Mouse (Mus musculus): ENCODE results near the gene Tufm. TPM values are rescaled to one million over a fixed set of nuclear protein-coding genes. Genes with fewer than 3 reads are reported as not detected.
A peak's percentile ranks its signal among the peaks of the same experiment; 100 is the strongest.

Gene Tufm
- polyA plus RNA-seq, 1 experiment from 2014 or later, result 129 TPM

GRCm38 (mm10) chr7:126466707-126467106, 20.5 kb upstream of the Tufm start:
- WGBS (ENCODE audit: insufficient replicate concordance), result 73% methylated on average over 5 of the region's 5 CpGs
- Histone ChIP-seq H3K9me3 (replicated peaks) (no peaks in the 10 kb centered on the region), H3K4me3 (no peak overlapping the region), H3K9ac (no peak overlapping the region), H3K27ac (no peak overlapping the region), H3K36me3 (peaks cover 54% of the 10 kb centered on the region), H3K4me1 (peaks cover 70% of the 10 kb centered on the region), H3K4me2 (no peak overlapping the region), H3K27me3 (replicated peaks) (peaks cover 6% of the 10 kb centered on the region)
- no peak for ATAC-seq

GRCm38 (mm10) chr7:126467271-126467670, 19.9 kb upstream of the Tufm start:
- Histone ChIP-seq H3K36me3 (peaks cover 60% of the 10 kb centered on the region), H3K4me1 (peaks cover 76% of the 10 kb centered on the region), H3K27me3 (replicated peaks) (peaks cover under 1% of the 10 kb centered on the region; the same call in 1 of the 2 replicates), H3K27ac (no peak overlapping the region), H3K9me3 (replicated peaks) (no peaks in the 10 kb centered on the region), H3K4me3 (no peak overlapping the region), H3K4me2 (no peak overlapping the region), H3K9ac (no peak overlapping the region)
- 50% methylated on average over 5 of the region's 5 CpGs for WGBS (ENCODE audit: insufficient replicate concordance)
- peak; percentile 27; the same call in 1 of the 2 replicates for ATAC-seq

GRCm38 (mm10) chr7:126467834-126468627, 19.1 kb upstream of the Tufm start:
- peaks cover 67% of the 10 kb centered on the region for H3K36me3 ChIP-seq
- H3K27me3 ChIP-seq (replicated peaks), result no peaks in the 10 kb centered on the region; the same call in 1 of the 2 replicates
- 83% methylated on average over 18 of the region's 18 CpGs for WGBS (ENCODE audit: insufficient replicate concordance)
- no peak overlapping the region for H3K4me3 ChIP-seq
- H3K4me2 ChIP-seq, result no peak overlapping the region
- peaks cover 82% of the 10 kb centered on the region for H3K4me1 ChIP-seq
- no peak overlapping the region for H3K9ac ChIP-seq
- ATAC-seq, result no peak
- no peaks in the 10 kb centered on the region for H3K9me3 ChIP-seq (replicated peaks)
- H3K27ac ChIP-seq, result no peak overlapping the region

- Histone ChIP-seq H3K9me3 (replicated peaks) (no peaks in the 10 kb centered on the region), H3K4me1 (peaks cover 77% of the 10 kb centered on the region), H3K9ac (no peak overlapping the region), H3K36me3 (peaks cover 68% of the 10 kb centered on the region), H3K27ac (no peak overlapping the region; the same call in none of the 2 replicates), H3K4me3 (no peak overlapping the region), H3K4me2 (no peak overlapping the region; the same call in 1 of the 2 replicates), H3K27me3 (replicated peaks) (no peaks in the 10 kb centered on the region)
- no peak for ATAC-seq
- WGBS (ENCODE audit: insufficient replicate concordance), result 25% methylated on average over 6 of the region's 6 CpGs
Observed at GRCm38 (mm10) chr7:126470077-126470476, 17.1 kb upstream of the Tufm start.

GRCm38 (mm10) chr7:126471361-126471760, 15.8 kb upstream of the Tufm start:
- Histone ChIP-seq H3K9me3 (replicated peaks) (no peaks in the 10 kb centered on the region), H3K4me3 (no peak overlapping the region), H3K4me2 (peak overlapping the region; percentile 9; the same call in 1 of the 2 replicates), H3K27ac (no peak overlapping the region), H3K27me3 (replicated peaks) (no peaks in the 10 kb centered on the region), H3K36me3 (peaks cover 66% of the 10 kb centered on the region), H3K9ac (no peak overlapping the region), H3K4me1 (peaks cover 74% of the 10 kb centered on the region)
- no peak for ATAC-seq
- WGBS (ENCODE audit: insufficient replicate concordance), result 76% methylated on average over 5 of the region's 5 CpGs

GRCm38 (mm10) chr7:126471853-126472252, 15.3 kb upstream of the Tufm start:
- Histone ChIP-seq H3K27me3 (replicated peaks) (no peaks in the 10 kb centered on the region), H3K27ac (no peak overlapping the region; the same call in 1 of the 2 replicates), H3K4me3 (no peak overlapping the region), H3K36me3 (peaks cover 61% of the 10 kb centered on the region), H3K9me3 (replicated peaks) (no peaks in the 10 kb centered on the region), H3K9ac (no peak overlapping the region), H3K4me2 (peak overlapping the region; percentile 9), H3K4me1 (peaks cover 74% of the 10 kb centered on the region)
- ATAC-seq, result no peak
- WGBS (ENCODE audit: insufficient replicate concordance), result 48% methylated on average over 4 of the region's 4 CpGs

GRCm38 (mm10) chr7:126472306-126472705, 14.9 kb upstream of the Tufm start:
- 43% methylated on average over 13 of the region's 13 CpGs for WGBS (ENCODE audit: insufficient replicate concordance)
- peak overlapping the region; percentile 28; the same call in 1 of the 2 replicates for H3K27ac ChIP-seq
- H3K4me1 ChIP-seq, result peaks cover 71% of the 10 kb centered on the region
- H3K9me3 ChIP-seq (replicated peaks), result no peaks in the 10 kb centered on the region
- H3K4me3 ChIP-seq, result no peak overlapping the region
- H3K9ac ChIP-seq, result no peak overlapping the region
- H3K36me3 ChIP-seq, result peaks cover 57% of the 10 kb centered on the region
- H3K4me2 ChIP-seq, result peak overlapping the region; percentile 9
- no peak for ATAC-seq
- no peaks in the 10 kb centered on the region for H3K27me3 ChIP-seq (replicated peaks)

GRCm38 (mm10) chr7:126472713-126473112, 14.4 kb upstream of the Tufm start:
- no peak for ATAC-seq
- H3K9ac ChIP-seq, result no peak overlapping the region
- peaks cover 53% of the 10 kb centered on the region for H3K36me3 ChIP-seq
- no peaks in the 10 kb centered on the region for H3K9me3 ChIP-seq (replicated peaks)
- no peaks in the 10 kb centered on the region for H3K27me3 ChIP-seq (replicated peaks)
- H3K4me3 ChIP-seq, result no peak overlapping the region
- H3K4me1 ChIP-seq, result peaks cover 68% of the 10 kb centered on the region
- peak overlapping the region; percentile 9 for H3K4me2 ChIP-seq
- 63% methylated on average over 16 of the region's 16 CpGs for WGBS (ENCODE audit: insufficient replicate concordance)
- H3K27ac ChIP-seq, result 0 out of 2 replicates have a peak overlapping the region, but pooled peaks have one; percentile 28

- Histone ChIP-seq H3K4me3 (peak overlapping the region; percentile 87), H3K4me1 (peaks cover 67% of the 10 kb centered on the region), H3K27me3 (replicated peaks) (no peaks in the 10 kb centered on the region), H3K9me3 (replicated peaks) (no peaks in the 10 kb centered on the region), H3K9ac (peak overlapping the region; percentile 95), H3K36me3 (peaks cover 44% of the 10 kb centered on the region), H3K27ac (peak overlapping the region; percentile 87), H3K4me2 (peak overlapping the region; percentile 92)
- 79% methylated on average over 9 of the region's 9 CpGs for WGBS (ENCODE audit: insufficient replicate concordance)
- no peak for ATAC-seq
Observed at GRCm38 (mm10) chr7:126473470-126474086, 13.6 kb upstream of the Tufm start.

- peak; percentile 19 for ATAC-seq
- peak overlapping the region; percentile 95 for H3K9ac ChIP-seq
- peaks cover 65% of the 10 kb centered on the region for H3K4me1 ChIP-seq
- no peaks in the 10 kb centered on the region for H3K9me3 ChIP-seq (replicated peaks)
- peak overlapping the region; percentile 87 for H3K4me3 ChIP-seq
- no peaks in the 10 kb centered on the region for H3K27me3 ChIP-seq (replicated peaks)
- WGBS (ENCODE audit: insufficient replicate concordance), result 2% methylated on average over 27 of the region's 27 CpGs
- peak overlapping the region; percentile 92 for H3K4me2 ChIP-seq
- peaks cover 35% of the 10 kb centered on the region for H3K36me3 ChIP-seq
- peak overlapping the region; percentile 87 for H3K27ac ChIP-seq
Observed at GRCm38 (mm10) chr7:126474486-126474955, 12.6 kb upstream of the Tufm start.

- peaks cover 29% of the 10 kb centered on the region for H3K36me3 ChIP-seq
- H3K9ac ChIP-seq, result peak within 1 kb of the TSS; percentile 95
- H3K27me3 ChIP-seq (replicated peaks), result no peaks in the 10 kb centered on the region
- peak within 1 kb of the TSS; percentile 87 for H3K27ac ChIP-seq
- H3K9me3 ChIP-seq (replicated peaks), result no peaks in the 10 kb centered on the region
- peak; percentile 90 for ATAC-seq
- peaks cover 59% of the 10 kb centered on the region for H3K4me1 ChIP-seq
- H3K4me2 ChIP-seq, result peak within 1 kb of the TSS; percentile 92
- under 1% methylated on average over 53 of the region's 53 CpGs for WGBS (ENCODE audit: insufficient replicate concordance)
- H3K4me3 ChIP-seq, result peak within 1 kb of the TSS; percentile 87
Observed at GRCm38 (mm10) chr7:126474993-126475581, 12.1 kb upstream of the Tufm start, which contains the start of gene Sh2b1. Sh2b1 (minus strand) TSS chr7:126475424.

Data from liver, embryonic 12.5 days (tissue).